Mouse (Mus musculus): ENCODE measurements around the gene Fdxr. TPM values are rescaled to one million over a fixed set of nuclear protein-coding genes. Genes with fewer than 3 reads are reported as not detected.
A peak's percentile ranks its signal among the peaks of the same experiment; 100 is the strongest.

Fdxr gene
- total and polyA plus RNA-seq, 2 experiments from 2014 or later, result 16.4 to 22.6 TPM

GRCm38 (mm10) chr11:115265771-115266399, 11.0 kb downstream of the Fdxr start:
- no peak for TF ChIP-seq CTCF (IDR thresholded peaks at IDR 0.05; ENCODE audit: low read depth)
- H3K27ac ChIP-seq, result no peak overlapping the region
- DNase-seq (ENCODE audit: low spot score) (no peak), ATAC-seq (no peak)
- peaks cover 13% of the 10 kb centered on the region for H3K36me3 ChIP-seq (ENCODE audit: insufficient read depth, low read length)
- peak overlapping the region; percentile 38 for H3K4me3 ChIP-seq (ENCODE audit: low read length)
- 6% methylated on average over 20 of the region's 20 CpGs for WGBS
- no peak overlapping the region for H3K9ac ChIP-seq (replicated peaks; ENCODE audit: low read length)
- peak overlapping the region; percentile 61 for H3K4me2 ChIP-seq (ENCODE audit: low read depth, low read length)
- peaks cover 55% of the 10 kb centered on the region for H3K27me3 ChIP-seq (ENCODE audit: insufficient read depth, low read length)
- peaks cover 13% of the 10 kb centered on the region for H3K4me1 ChIP-seq (ENCODE audit: insufficient read depth, low read length)
- H3K9me3 ChIP-seq (ENCODE audit: low read length), result no peaks in the 10 kb centered on the region

GRCm38 (mm10) chr11:115264862-115265668, 11.8 kb downstream of the Fdxr start:
- ATAC-seq, result no peak
- WGBS, result 8% methylated on average over 39 of the region's 39 CpGs

GRCm38 (mm10) chr11:115264136-115264861, 12.6 kb downstream of the Fdxr start:
- Histone ChIP-seq H3K4me1 (ENCODE audit: insufficient read depth, low read length) (peaks cover 13% of the 10 kb centered on the region), H3K4me2 (ENCODE audit: low read depth, low read length) (no peak overlapping the region), H3K9ac (replicated peaks; ENCODE audit: low read length) (no peak overlapping the region), H3K36me3 (ENCODE audit: insufficient read depth, low read length) (peaks cover 12% of the 10 kb centered on the region), H3K4me3 (ENCODE audit: low read length) (no peak overlapping the region), H3K9me3 (ENCODE audit: low read length) (no peaks in the 10 kb centered on the region), H3K27ac (no peak overlapping the region), H3K27me3 (ENCODE audit: insufficient read depth, low read length) (peaks cover 59% of the 10 kb centered on the region)
- no peak for DNase-seq (ENCODE audit: low spot score)
- TF ChIP-seq CTCF (IDR thresholded peaks at IDR 0.05; ENCODE audit: low read depth), result no peak
- 71% methylated on average over 7 of the region's 7 CpGs for WGBS
- ATAC-seq, result no peak

More at GRCm38 (mm10) chr11:115264862-115265668, 11.8 kb downstream of the Fdxr start:
- H3K4me1 ChIP-seq (ENCODE audit: insufficient read depth, low read length), result peaks cover 13% of the 10 kb centered on the region
- DNase-seq (ENCODE audit: low spot score), result peak; percentile 67
- H3K27ac ChIP-seq, result no peak overlapping the region
- H3K4me3 ChIP-seq (ENCODE audit: low read length), result peak overlapping the region; percentile 20
- peak; percentile 66 for TF ChIP-seq CTCF (IDR thresholded peaks at IDR 0.05; ENCODE audit: low read depth)
- peak overlapping the region; percentile 50 for H3K4me2 ChIP-seq (ENCODE audit: low read depth, low read length)
- H3K27me3 ChIP-seq (ENCODE audit: insufficient read depth, low read length), result peaks cover 60% of the 10 kb centered on the region
- H3K36me3 ChIP-seq (ENCODE audit: insufficient read depth, low read length), result peaks cover 13% of the 10 kb centered on the region
- H3K9ac ChIP-seq (replicated peaks; ENCODE audit: low read length), result no peak overlapping the region
- no peaks in the 10 kb centered on the region for H3K9me3 ChIP-seq (ENCODE audit: low read length)

DNA sequence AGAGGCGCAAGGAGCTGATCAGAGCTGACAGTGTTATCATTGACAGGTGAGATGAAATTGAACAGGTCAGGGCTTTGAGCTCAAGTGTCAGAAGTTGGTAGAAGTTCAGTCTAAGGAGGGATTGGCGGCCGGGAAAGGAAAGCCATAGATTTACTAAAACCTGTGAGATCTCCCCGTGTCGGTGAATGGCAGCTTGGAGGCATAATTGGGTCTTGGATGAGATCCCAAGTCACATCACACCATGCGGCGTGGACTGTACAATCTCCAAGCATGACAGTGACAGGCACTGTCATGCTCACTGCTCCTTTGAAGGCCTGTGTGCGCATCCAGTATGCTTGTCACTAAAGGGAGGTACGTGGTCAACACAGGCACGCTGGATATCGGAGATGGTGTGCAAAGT, 13.9 kb downstream of the Fdxr start:
- H3K9me3 ChIP-seq (ENCODE audit: low read length), result no peaks in the 10 kb centered on the region
- H3K27me3 ChIP-seq (ENCODE audit: insufficient read depth, low read length), result peaks cover 51% of the 10 kb centered on the region
- no peak for ATAC-seq
- no peak overlapping the region for H3K9ac ChIP-seq (replicated peaks; ENCODE audit: low read length)
- H3K4me2 ChIP-seq (ENCODE audit: low read depth, low read length), result no peak overlapping the region
- no peak overlapping the region for H3K27ac ChIP-seq
- H3K36me3 ChIP-seq (ENCODE audit: insufficient read depth, low read length), result no peaks in the 10 kb centered on the region; the same call in 1 of the 2 replicates
- TF ChIP-seq CTCF (IDR thresholded peaks at IDR 0.05; ENCODE audit: low read depth), result no peak
- WGBS, result 61% methylated on average over 11 of the region's 11 CpGs
- peak; percentile 56 for DNase-seq (ENCODE audit: low spot score)
- H3K4me3 ChIP-seq (ENCODE audit: low read length), result no peak overlapping the region
- H3K4me1 ChIP-seq (ENCODE audit: insufficient read depth, low read length), result peaks cover 17% of the 10 kb centered on the region

DNA sequence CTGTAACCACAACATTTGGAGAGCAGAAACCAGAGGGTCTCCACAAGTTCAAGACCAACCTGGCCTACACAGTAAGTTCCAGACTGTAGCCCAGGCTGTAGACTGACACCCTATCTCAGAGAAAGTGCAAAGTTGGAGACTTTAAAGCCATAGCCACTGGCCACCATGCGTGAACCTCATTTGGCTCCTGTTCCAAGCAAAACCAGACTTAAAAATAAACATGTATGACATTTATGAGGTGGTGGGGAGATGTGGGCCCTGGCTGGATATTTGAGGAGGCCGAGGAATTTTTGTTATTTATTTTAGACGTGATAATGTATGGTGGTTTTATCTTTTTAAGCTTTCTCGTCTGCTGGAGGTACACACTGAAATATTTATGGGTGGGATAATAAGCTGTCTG, 17.7 kb downstream of the Fdxr start:
- no peak overlapping the region for H3K27ac ChIP-seq
- no peak overlapping the region for H3K4me2 ChIP-seq (ENCODE audit: low read depth, low read length)
- no peak for TF ChIP-seq CTCF (IDR thresholded peaks at IDR 0.05; ENCODE audit: low read depth)
- H3K36me3 ChIP-seq (ENCODE audit: insufficient read depth, low read length), result no peaks in the 10 kb centered on the region
- no peak overlapping the region for H3K4me3 ChIP-seq (ENCODE audit: low read length)
- 80% methylated on average over 4 of the region's 4 CpGs for WGBS
- H3K27me3 ChIP-seq (ENCODE audit: insufficient read depth, low read length), result peaks cover 16% of the 10 kb centered on the region
- ATAC-seq (no peak), DNase-seq (ENCODE audit: low spot score) (no peak)
- H3K9ac ChIP-seq (replicated peaks; ENCODE audit: low read length), result no peak overlapping the region
- no peaks in the 10 kb centered on the region for H3K9me3 ChIP-seq (ENCODE audit: low read length)
- H3K4me1 ChIP-seq (ENCODE audit: insufficient read depth, low read length), result peaks cover 5% of the 10 kb centered on the region; the same call in 1 of the 2 replicates

GRCm38 (mm10) chr11:115257775-115258510, 18.9 kb downstream of the Fdxr start:
- Histone ChIP-seq H3K4me1 (ENCODE audit: insufficient read depth, low read length) (peaks cover 5% of the 10 kb centered on the region; the same call in 1 of the 2 replicates), H3K4me2 (ENCODE audit: low read depth, low read length) (peak overlapping the region; percentile 29; the same call in 1 of the 2 replicates), H3K27me3 (ENCODE audit: insufficient read depth, low read length) (peaks cover 15% of the 10 kb centered on the region), H3K27ac (no peak overlapping the region), H3K4me3 (ENCODE audit: low read length) (peak overlapping the region; percentile 16; the same call in 1 of the 2 replicates), H3K9ac (replicated peaks; ENCODE audit: low read length) (no peak overlapping the region), H3K9me3 (ENCODE audit: low read length) (no peaks in the 10 kb centered on the region), H3K36me3 (ENCODE audit: insufficient read depth, low read length) (no peaks in the 10 kb centered on the region)
- DNase-seq (ENCODE audit: low spot score) (no peak), ATAC-seq (peak; percentile 50)
- WGBS, result 15% methylated on average over 59 of the region's 59 CpGs
- TF ChIP-seq CTCF (IDR thresholded peaks at IDR 0.05; ENCODE audit: low read depth), result no peak
